Mouse (Mus musculus): ENCODE results near the gene Alk.

The Alk gene

GRCm38 (mm10) chr17:72604610-72604980, at the start of gene Alk:
Alk (minus strand) TSS chr17:72604627.
- DNase-seq (ENCODE audit: low read depth, low spot score): peak; percentile 73

- DNase-seq (ENCODE audit: low read depth, low spot score): no peak
These were observed 48.4 kb upstream of the Alk start for GRCm38 (mm10) chr17:72652801-72653200.

GRCm38 (mm10) chr17:72648607-72649217, 44.3 kb upstream of the Alk start:
- no peak for DNase-seq (ENCODE audit: low read depth, low spot score)

GRCm38 (mm10) chr17:72646167-72646566, 41.7 kb upstream of the Alk start:
- no peak for DNase-seq (ENCODE audit: low read depth, low spot score)

GRCm38 (mm10) chr17:72640095-72640494, 35.7 kb upstream of the Alk start:
- no peak for DNase-seq (ENCODE audit: low read depth, low spot score)

GRCm38 (mm10) chr17:72639400-72639799, 35.0 kb upstream of the Alk start:
- DNase-seq (ENCODE audit: low read depth, low spot score): no peak

GRCm38 (mm10) chr17:72606251-72606650, 1.8 kb upstream of the Alk start:
- DNase-seq (ENCODE audit: low read depth, low spot score): peak; percentile 73

GRCm38 (mm10) chr17:72603886-72604609, 379 bp downstream of the Alk start:
- no peak for DNase-seq (ENCODE audit: low read depth, low spot score)

GRCm38 (mm10) chr17:72603118-72603885, 1.1 kb downstream of the Alk start:
- DNase-seq (ENCODE audit: low read depth, low spot score): no peak

- DNase-seq (ENCODE audit: low read depth, low spot score): no peak
These were observed 3.6 kb downstream of the Alk start for GRCm38 (mm10) chr17:72600806-72601205.

- DNase-seq (ENCODE audit: low read depth, low spot score): no peak
These were observed 16.8 kb downstream of the Alk start for GRCm38 (mm10) chr17:72587671-72588070.

GRCm38 (mm10) chr17:72580142-72580541, 24.3 kb downstream of the Alk start:
- DNase-seq (ENCODE audit: low read depth, low spot score): no peak

GRCm38 (mm10) chr17:72579321-72579720, 25.1 kb downstream of the Alk start:
- DNase-seq (ENCODE audit: low read depth, low spot score): no peak

GRCm38 (mm10) chr17:72571379-72571778, 33.0 kb downstream of the Alk start:
- no peak for DNase-seq (ENCODE audit: low read depth, low spot score)

- DNase-seq (ENCODE audit: low read depth, low spot score): no peak
These were observed 34.9 kb downstream of the Alk start for GRCm38 (mm10) chr17:72569491-72569890.

GRCm38 (mm10) chr17:72563423-72563822, 41.0 kb downstream of the Alk start:
- no peak for DNase-seq (ENCODE audit: low read depth, low spot score)

GRCm38 (mm10) chr17:72561471-72561870, 43.0 kb downstream of the Alk start:
- no peak for DNase-seq (ENCODE audit: low read depth, low spot score)

GRCm38 (mm10) chr17:72560771-72561170, 43.7 kb downstream of the Alk start:
- DNase-seq (ENCODE audit: low read depth, low spot score): no peak

GRCm38 (mm10) chr17:72557029-72557735, 47.2 kb downstream of the Alk start:
- no peak for DNase-seq (ENCODE audit: low read depth, low spot score)

GRCm38 (mm10) chr17:72546274-72546673, 58.2 kb downstream of the Alk start:
- DNase-seq (ENCODE audit: low read depth, low spot score): no peak

GRCm38 (mm10) chr17:72535304-72535703, 69.1 kb downstream of the Alk start:
- no peak for DNase-seq (ENCODE audit: low read depth, low spot score)

- DNase-seq (ENCODE audit: low read depth, low spot score): no peak
These were observed 72.2 kb downstream of the Alk start for GRCm38 (mm10) chr17:72532266-72532665.

Measured in retina, adult 2 months (tissue).